8 mouse cellular contexts compared by ENCODE assay signal in the genomic region with DNA sequence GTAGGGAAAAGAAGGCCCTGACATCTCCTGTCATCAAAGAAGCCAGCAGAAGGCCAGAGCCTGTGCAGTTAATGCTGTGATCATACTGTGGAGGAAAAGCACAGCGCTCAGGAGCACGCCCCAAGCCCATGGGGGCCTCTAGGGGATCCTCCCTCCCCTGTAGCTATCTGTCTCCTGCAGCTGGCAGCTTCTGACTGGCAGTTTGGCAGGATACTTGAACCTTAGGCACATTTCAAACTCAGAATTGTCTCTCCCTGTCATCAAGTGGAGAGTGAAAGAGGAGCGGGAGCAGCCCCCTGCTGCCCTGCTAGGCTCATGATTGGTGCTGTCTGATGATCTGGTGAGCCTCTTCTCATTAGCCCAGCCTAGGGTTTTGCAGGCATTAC. TPM values are rescaled to one million over a fixed set of nuclear protein-coding genes. Genes with fewer than 3 reads are reported as not detected.
DNase-seq lines count a peak whose midpoint lies in the region; ATAC-seq and TF ChIP-seq lines count a peak whose summit lies in the region.

No protein-coding gene starts in this region.

- 0 out of 2 replicates have a peak, but pooled peaks have one; percentile 20 for ATAC-seq in lung, embryonic 16.5 days (ENCODE audit: low read depth)
- ATAC-seq in forebrain, postnatal 0 days: peak; percentile 53; the same call in 1 of the 2 replicates
- ATAC-seq in limb, embryonic 14.5 days (ENCODE audit: low FRiP score, low read depth): no peak
- ATAC-seq in stomach, embryonic 15.5 days (ENCODE audit: insufficient read depth, low FRiP score, low read depth): peak; percentile 94
- no peak for ATAC-seq in CD4-positive, CD25-positive, alpha-beta regulatory T cell, adult 4 months

- no peak overlapping the region for H3K27ac ChIP-seq in lung, embryonic 16.5 days (ENCODE audit: low read length)
- H3K27ac ChIP-seq in forebrain, postnatal 0 days (ENCODE audit: low read depth, low read length): peak overlapping the region; percentile 71
- H3K27ac ChIP-seq in limb, embryonic 14.5 days (replicated peaks; ENCODE audit: low read depth, low read length): no peak overlapping the region
- H3K27ac ChIP-seq in stomach, embryonic 15.5 days: peak overlapping the region; percentile 59

- TF ChIP-seq CTCF in forebrain, postnatal 0 days (IDR thresholded peaks at IDR 0.05; ENCODE audit: low read depth): no peak

- no peak overlapping the region for H3K9ac ChIP-seq in lung, embryonic 16.5 days (ENCODE audit: low read length)
- no peak overlapping the region for H3K9ac ChIP-seq in forebrain, postnatal 0 days
- H3K9ac ChIP-seq in limb, embryonic 14.5 days (ENCODE audit: low read depth, low read length, severe bottlenecking): 0 out of 2 replicates have a peak overlapping the region, but pooled peaks have one; percentile 8
- H3K9ac ChIP-seq in stomach, embryonic 15.5 days: no peak overlapping the region

- TF ChIP-seq POLR2A in limb, embryonic 14.5 days (IDR thresholded peaks at IDR 0.05; ENCODE audit: borderline replicate concordance, extremely low read depth, insufficient read depth, insufficient read length): no peak

- no peaks in the 10 kb centered on the region; the same call in 1 of the 2 replicates for H3K4me1 ChIP-seq in lung, embryonic 16.5 days (replicated peaks; ENCODE audit: control insufficient read depth, insufficient read depth, low read length)
- no peaks in the 10 kb centered on the region for H3K4me1 ChIP-seq in forebrain, postnatal 0 days (ENCODE audit: insufficient read depth)
- peaks cover 8% of the 10 kb centered on the region for H3K4me1 ChIP-seq in limb, embryonic 14.5 days (ENCODE audit: control insufficient read depth, insufficient read depth, low read length)
- peaks cover 8% of the 10 kb centered on the region; the same call in 1 of the 2 replicates for H3K4me1 ChIP-seq in stomach, embryonic 15.5 days

- no peak overlapping the region for H3K4me3 ChIP-seq in lung, embryonic 16.5 days (ENCODE audit: low read length)
- H3K4me3 ChIP-seq in forebrain, postnatal 0 days (ENCODE audit: low read depth, low read length): no peak overlapping the region
- H3K4me3 ChIP-seq in limb, embryonic 14.5 days (replicated peaks; ENCODE audit: low read length): no peak overlapping the region
- no peak overlapping the region for H3K4me3 ChIP-seq in stomach, embryonic 15.5 days (replicated peaks)

- WGBS in lung, embryonic 16.5 days: 95% methylated on average over 3 of the region's 3 CpGs
- WGBS in forebrain, postnatal 0 days: 47% methylated on average over 3 of the region's 3 CpGs
- 72% methylated on average over 3 of the region's 3 CpGs for WGBS in limb, embryonic 14.5 days
- 75% methylated on average over 3 of the region's 3 CpGs for WGBS in stomach, embryonic 15.5 days

- H3K36me3 ChIP-seq in lung, embryonic 16.5 days (ENCODE audit: control insufficient read depth, insufficient read depth, low read length): no peaks in the 10 kb centered on the region
- no peaks in the 10 kb centered on the region for H3K36me3 ChIP-seq in forebrain, postnatal 0 days (ENCODE audit: insufficient read depth)
- H3K36me3 ChIP-seq in limb, embryonic 14.5 days (ENCODE audit: control insufficient read depth, insufficient read depth, low read length): no peaks in the 10 kb centered on the region
- no peaks in the 10 kb centered on the region for H3K36me3 ChIP-seq in stomach, embryonic 15.5 days

- no peak for DNase-seq in lung, postnatal 10 days
- DNase-seq in forebrain, postnatal 0 days: no peak
- DNase-seq in limb, embryonic 14.5 days (ENCODE audit: low spot score): no peak
- DNase-seq in layer of hippocampus, adult 8-10 months (ENCODE audit: low spot score in 2 of 2): no peak
- DNase-seq in kidney, postnatal 14 days: no peak

- no peak overlapping the region for H3K4me2 ChIP-seq in lung, embryonic 16.5 days (ENCODE audit: low read depth, low read length)
- no peak overlapping the region for H3K4me2 ChIP-seq in forebrain, postnatal 0 days (ENCODE audit: low read depth)
- H3K4me2 ChIP-seq in limb, embryonic 14.5 days (replicated peaks; ENCODE audit: low read depth, low read length, severe bottlenecking): no peak overlapping the region
- no peak overlapping the region for H3K4me2 ChIP-seq in stomach, embryonic 15.5 days

- no peaks in the 10 kb centered on the region for H3K9me3 ChIP-seq in lung, embryonic 16.5 days (ENCODE audit: control insufficient read depth, low read length)
- H3K9me3 ChIP-seq in forebrain, postnatal 0 days (ENCODE audit: low read length): no peaks in the 10 kb centered on the region
- H3K9me3 ChIP-seq in limb, embryonic 14.5 days (ENCODE audit: control insufficient read depth, low read length): no peaks in the 10 kb centered on the region
- no peaks in the 10 kb centered on the region for H3K9me3 ChIP-seq in stomach, embryonic 15.5 days

- no peaks in the 10 kb centered on the region; the same call in 1 of the 2 replicates for H3K27me3 ChIP-seq in lung, embryonic 16.5 days (ENCODE audit: control insufficient read depth, insufficient read depth, low read depth, low read length)
- H3K27me3 ChIP-seq in forebrain, postnatal 0 days (ENCODE audit: insufficient read depth, low read length): no peaks in the 10 kb centered on the region
- H3K27me3 ChIP-seq in limb, embryonic 14.5 days (ENCODE audit: control insufficient read depth, insufficient read depth, low read length): no peaks in the 10 kb centered on the region
- H3K27me3 ChIP-seq in stomach, embryonic 15.5 days (replicated peaks): no peaks in the 10 kb centered on the region

RNA-seq across cellular contexts. Expression of gene Pcx, which starts 48.3 kb away (rescaled TPM):
- polyA plus RNA-seq in lung, embryonic 16.5 days (2015; fragmentation: Nextera tagmentation; extraction: Ambion mirVana): 21.3 and 24.7 TPM in 2 replicates
- 35.9 and 40.7 TPM in 2 replicates for total RNA-seq in forebrain, postnatal 0 days (2014; rRNA removed)
- polyA plus RNA-seq in forebrain, postnatal 0 days (2015; fragmentation: Nextera tagmentation; extraction: Ambion mirVana): 28.9 and 34.5 TPM in 2 replicates
- 11.8 and 14.8 TPM in 2 replicates for polyA plus RNA-seq in limb, embryonic 14.5 days (2012; rRNA removed)
- 14.8 and 17.6 TPM in 2 replicates for polyA plus RNA-seq in limb, embryonic 14.5 days (2014; fragmentation: Nextera tagmentation; extraction: Ambion mirVana)
- polyA plus RNA-seq in stomach, embryonic 15.5 days (2015; fragmentation: Nextera tagmentation; extraction: Ambion mirVana): 18.0 and 19.1 TPM in 2 replicates
- polyA plus RNA-seq in CD4-positive, CD25-positive, alpha-beta regulatory T cell, adult 4 months (2017; shearing (Covaris generic)): 1 to 10 TPM in 1 of 2 experiments, under 1 TPM in 1; 0.73 to 3.6 TPM
- total RNA-seq in layer of hippocampus, adult 8-10 months (2022): 10 to 100 TPM; 64.5 to 72.7 (median 68.1) TPM

RNA-seq across cellular contexts. Expression of gene Lrfn4, which starts 56.9 kb away (rescaled TPM):
- 3.4 and 4.1 TPM in 2 replicates for polyA plus RNA-seq in lung, embryonic 16.5 days (2015; fragmentation: Nextera tagmentation; extraction: Ambion mirVana)
- total RNA-seq in forebrain, postnatal 0 days (2014; rRNA removed): 112 and 127 TPM in 2 replicates
- 17.1 and 17.2 TPM in 2 replicates for polyA plus RNA-seq in forebrain, postnatal 0 days (2015; fragmentation: Nextera tagmentation; extraction: Ambion mirVana)
- polyA plus RNA-seq in limb, embryonic 14.5 days (2012; rRNA removed): 49.0 and 75.9 TPM in 2 replicates
- polyA plus RNA-seq in limb, embryonic 14.5 days (2014; fragmentation: Nextera tagmentation; extraction: Ambion mirVana): 9.5 and 12.8 TPM in 2 replicates
- 5.7 and 6.1 TPM in 2 replicates for polyA plus RNA-seq in stomach, embryonic 15.5 days (2015; fragmentation: Nextera tagmentation; extraction: Ambion mirVana)
- polyA plus RNA-seq in CD4-positive, CD25-positive, alpha-beta regulatory T cell, adult 4 months (2017; shearing (Covaris generic)): not detected
- 10 to 100 TPM; 31.0 to 34.7 (median 32.0) TPM for total RNA-seq in layer of hippocampus, adult 8-10 months (2022)

Comparison
In these comparisons a context has a peak if more than half of its experiments do, and no peak if none do; other contexts are left out.
1. ATAC-seq: peak in lung, embryonic 16.5 days (single experiment), forebrain, postnatal 0 days (single experiment) and stomach, embryonic 15.5 days (single experiment); none in limb, embryonic 14.5 days (single experiment) and CD4-positive, CD25-positive, alpha-beta regulatory T cell, adult 4 months (single experiment).
2. H3K27ac ChIP-seq: peak in forebrain, postnatal 0 days (single experiment) and stomach, embryonic 15.5 days (single experiment); none in lung, embryonic 16.5 days (single experiment) and limb, embryonic 14.5 days (single experiment).